Mouse (Mus musculus): ENCODE measurements around the gene Nus1.

Gene Nus1

GRCm38 (mm10) chr10:52417998-52418860, 882 bp downstream of the Nus1 start:
- DNase-seq (ENCODE audit: low read depth, low spot score): no peak

GRCm38 (mm10) chr10:52418931-52419330, 1.6 kb downstream of the Nus1 start:
- no peak for DNase-seq (ENCODE audit: low read depth, low spot score)

GRCm38 (mm10) chr10:52419402-52419801, 2.1 kb downstream of the Nus1 start:
- no peak for DNase-seq (ENCODE audit: low read depth, low spot score)

- no peak for DNase-seq (ENCODE audit: low read depth, low spot score)
Observed at GRCm38 (mm10) chr10:52420526-52420925, 3.2 kb downstream of the Nus1 start.

GRCm38 (mm10) chr10:52421716-52422115, 4.4 kb downstream of the Nus1 start:
- no peak for DNase-seq (ENCODE audit: low read depth, low spot score)

GRCm38 (mm10) chr10:52423097-52423496, 5.8 kb downstream of the Nus1 start:
- no peak for DNase-seq (ENCODE audit: low read depth, low spot score)

- DNase-seq (ENCODE audit: low read depth, low spot score): no peak
Observed at GRCm38 (mm10) chr10:52426314-52426980, 9.1 kb downstream of the Nus1 start.

GRCm38 (mm10) chr10:52427634-52428415, 10.5 kb downstream of the Nus1 start:
- DNase-seq (ENCODE audit: low read depth, low spot score): no peak

- no peak for DNase-seq (ENCODE audit: low read depth, low spot score)
Observed at GRCm38 (mm10) chr10:52430953-52431352, 13.6 kb downstream of the Nus1 start.

- DNase-seq (ENCODE audit: low read depth, low spot score): no peak
Observed at GRCm38 (mm10) chr10:52434836-52435235, 17.5 kb downstream of the Nus1 start.

- DNase-seq (ENCODE audit: low read depth, low spot score): no peak
Observed at GRCm38 (mm10) chr10:52460614-52461013, 43.3 kb downstream of the Nus1 start.

GRCm38 (mm10) chr10:52463941-52464739, 46.8 kb downstream of the Nus1 start:
- no peak for DNase-seq (ENCODE audit: low read depth, low spot score)

GRCm38 (mm10) chr10:52471520-52471919, 54.2 kb downstream of the Nus1 start:
- DNase-seq (ENCODE audit: low read depth, low spot score): no peak

Measured in retina, postnatal 7 days (tissue).